Mouse (Mus musculus): Measurements from ENCODE around the gene Troap. TPM values are rescaled to one million over a fixed set of nuclear protein-coding genes. Genes with fewer than 3 reads are reported as not detected.

The Troap gene
- polyA plus RNA-seq, 1 experiment from 2014 or later, result 27.2 TPM

- ATAC-seq (ENCODE audit: low FRiP score), result no peak
- Histone ChIP-seq H3K36me3 (ENCODE audit: control insufficient read depth, insufficient read depth, low read length) (peaks cover 16% of the 10 kb centered on the region), H3K4me3 (ENCODE audit: low read depth, low read length) (no peak overlapping the region), H3K9me3 (ENCODE audit: control insufficient read depth, low read length) (no peaks in the 10 kb centered on the region), H3K9ac (ENCODE audit: low read length) (no peak overlapping the region), H3K4me2 (no peak overlapping the region), H3K27ac (ENCODE audit: low read depth, low read length) (no peak overlapping the region), H3K27me3 (ENCODE audit: control insufficient read depth, insufficient read depth, low read length) (peaks cover 26% of the 10 kb centered on the region), H3K4me1 (ENCODE audit: control insufficient read depth, insufficient read depth, low read length) (no peaks in the 10 kb centered on the region)
- WGBS, result 92% methylated on average over 12 of the region's 12 CpGs
- no peak for DNase-seq (ENCODE audit: low spot score, missing footprints)
Measured at GRCm38 (mm10) chr15:99082322-99082721, 7.9 kb downstream of the Troap start.

GRCm38 (mm10) chr15:99082840-99083239 is 8.5 kb downstream of the Troap start:
- Histone ChIP-seq H3K4me2 (no peak overlapping the region), H3K4me3 (ENCODE audit: low read depth, low read length) (no peak overlapping the region), H3K9ac (ENCODE audit: low read length) (no peak overlapping the region), H3K27ac (ENCODE audit: low read depth, low read length) (no peak overlapping the region), H3K27me3 (ENCODE audit: control insufficient read depth, insufficient read depth, low read length) (peaks cover 31% of the 10 kb centered on the region), H3K36me3 (ENCODE audit: control insufficient read depth, insufficient read depth, low read length) (peaks cover 16% of the 10 kb centered on the region), H3K9me3 (ENCODE audit: control insufficient read depth, low read length) (no peaks in the 10 kb centered on the region), H3K4me1 (ENCODE audit: control insufficient read depth, insufficient read depth, low read length) (no peaks in the 10 kb centered on the region)
- 89% methylated on average over 16 of the region's 16 CpGs for WGBS
- no peak for ATAC-seq (ENCODE audit: low FRiP score)
- no peak for DNase-seq (ENCODE audit: low spot score, missing footprints)

GRCm38 (mm10) chr15:99083258-99083657 is 8.9 kb downstream of the Troap start:
- no peak overlapping the region for H3K4me2 ChIP-seq
- no peak overlapping the region for H3K27ac ChIP-seq (ENCODE audit: low read depth, low read length)
- no peak overlapping the region for H3K4me3 ChIP-seq (ENCODE audit: low read depth, low read length)
- 70% methylated on average over 9 of the region's 9 CpGs for WGBS
- H3K36me3 ChIP-seq (ENCODE audit: control insufficient read depth, insufficient read depth, low read length), result peaks cover 12% of the 10 kb centered on the region
- H3K9ac ChIP-seq (ENCODE audit: low read length), result no peak overlapping the region
- peak; percentile 93 for DNase-seq (ENCODE audit: low spot score, missing footprints)
- no peaks in the 10 kb centered on the region for H3K9me3 ChIP-seq (ENCODE audit: control insufficient read depth, low read length)
- peaks cover 36% of the 10 kb centered on the region for H3K27me3 ChIP-seq (ENCODE audit: control insufficient read depth, insufficient read depth, low read length)
- no peaks in the 10 kb centered on the region for H3K4me1 ChIP-seq (ENCODE audit: control insufficient read depth, insufficient read depth, low read length)
- ATAC-seq (ENCODE audit: low FRiP score), result no peak

- H3K4me2 ChIP-seq, result no peak overlapping the region
- no peak overlapping the region for H3K27ac ChIP-seq (ENCODE audit: low read depth, low read length)
- no peak for ATAC-seq (ENCODE audit: low FRiP score)
- H3K4me1 ChIP-seq (ENCODE audit: control insufficient read depth, insufficient read depth, low read length), result peaks cover 4% of the 10 kb centered on the region; the same call in 1 of the 2 replicates
- DNase-seq (ENCODE audit: low spot score, missing footprints), result no peak
- no peak overlapping the region for H3K4me3 ChIP-seq (ENCODE audit: low read depth, low read length)
- H3K27me3 ChIP-seq (ENCODE audit: control insufficient read depth, insufficient read depth, low read length), result peaks cover 43% of the 10 kb centered on the region
- 5% methylated on average over 11 of the region's 11 CpGs for WGBS
- peaks cover 8% of the 10 kb centered on the region for H3K36me3 ChIP-seq (ENCODE audit: control insufficient read depth, insufficient read depth, low read length)
- H3K9ac ChIP-seq (ENCODE audit: low read length), result no peak overlapping the region
- no peaks in the 10 kb centered on the region for H3K9me3 ChIP-seq (ENCODE audit: control insufficient read depth, low read length)
Measured at GRCm38 (mm10) chr15:99083867-99084557, 9.6 kb downstream of the Troap start.

GRCm38 (mm10) chr15:99084618-99085017 is 10.2 kb downstream of the Troap start:
- peaks cover 8% of the 10 kb centered on the region for H3K36me3 ChIP-seq (ENCODE audit: control insufficient read depth, insufficient read depth, low read length)
- WGBS, result 7% methylated on average over 19 of the region's 19 CpGs
- no peak overlapping the region for H3K4me3 ChIP-seq (ENCODE audit: low read depth, low read length)
- H3K4me1 ChIP-seq (ENCODE audit: control insufficient read depth, insufficient read depth, low read length), result peaks cover 4% of the 10 kb centered on the region; the same call in 1 of the 2 replicates
- peaks cover 49% of the 10 kb centered on the region for H3K27me3 ChIP-seq (ENCODE audit: control insufficient read depth, insufficient read depth, low read length)
- DNase-seq (ENCODE audit: low spot score, missing footprints), result peak; percentile 88
- ATAC-seq (ENCODE audit: low FRiP score), result no peak
- H3K27ac ChIP-seq (ENCODE audit: low read depth, low read length), result no peak overlapping the region
- H3K9ac ChIP-seq (ENCODE audit: low read length), result no peak overlapping the region
- H3K9me3 ChIP-seq (ENCODE audit: control insufficient read depth, low read length), result no peaks in the 10 kb centered on the region
- H3K4me2 ChIP-seq, result no peak overlapping the region

- H3K9me3 ChIP-seq (ENCODE audit: control insufficient read depth, low read length), result no peaks in the 10 kb centered on the region
- peak; percentile 83 for DNase-seq (ENCODE audit: low spot score, missing footprints)
- peaks cover 60% of the 10 kb centered on the region for H3K27me3 ChIP-seq (ENCODE audit: control insufficient read depth, insufficient read depth, low read length)
- no peak overlapping the region for H3K4me2 ChIP-seq
- peaks cover 8% of the 10 kb centered on the region for H3K36me3 ChIP-seq (ENCODE audit: control insufficient read depth, insufficient read depth, low read length)
- no peak overlapping the region for H3K4me3 ChIP-seq (ENCODE audit: low read depth, low read length)
- 55% methylated on average over 4 of the region's 4 CpGs for WGBS
- H3K9ac ChIP-seq (ENCODE audit: low read length), result no peak overlapping the region
- ATAC-seq (ENCODE audit: low FRiP score), result no peak
- H3K4me1 ChIP-seq (ENCODE audit: control insufficient read depth, insufficient read depth, low read length), result peaks cover 8% of the 10 kb centered on the region; the same call in 1 of the 2 replicates
- no peak overlapping the region for H3K27ac ChIP-seq (ENCODE audit: low read depth, low read length)
Measured at GRCm38 (mm10) chr15:99085997-99086396, 11.6 kb downstream of the Troap start.

- DNase-seq (ENCODE audit: low spot score, missing footprints) (peak; percentile 92), ATAC-seq (ENCODE audit: low FRiP score) (0 out of 2 replicates have a peak, but pooled peaks have one; percentile 14)
- Histone ChIP-seq H3K27ac (ENCODE audit: low read depth, low read length) (no peak within 1 kb of the TSS), H3K4me1 (ENCODE audit: control insufficient read depth, insufficient read depth, low read length) (peaks cover 8% of the 10 kb centered on the region; the same call in 1 of the 2 replicates), H3K9me3 (ENCODE audit: control insufficient read depth, low read length) (no peaks in the 10 kb centered on the region), H3K36me3 (ENCODE audit: control insufficient read depth, insufficient read depth, low read length) (peaks cover 3% of the 10 kb centered on the region; the same call in 1 of the 2 replicates), H3K4me3 (ENCODE audit: low read depth, low read length) (peak within 1 kb of the TSS; percentile 26), H3K9ac (ENCODE audit: low read length) (peak within 1 kb of the TSS; percentile 40; the same call in 1 of the 2 replicates), H3K27me3 (ENCODE audit: control insufficient read depth, insufficient read depth, low read length) (peaks cover 72% of the 10 kb centered on the region), H3K4me2 (peak within 1 kb of the TSS; percentile 36)
- WGBS, result 6% methylated on average over 60 of the region's 60 CpGs
Measured at GRCm38 (mm10) chr15:99087253-99088075, 13.1 kb downstream of the Troap start, which contains the start of gene C1ql4. Gene C1ql4, minus strand, starts transcription at chr15:99087817.

- Histone ChIP-seq H3K27me3 (ENCODE audit: control insufficient read depth, insufficient read depth, low read length) (peaks cover 78% of the 10 kb centered on the region), H3K9ac (ENCODE audit: low read length) (peak overlapping the region; percentile 40; the same call in 1 of the 2 replicates), H3K4me2 (peak overlapping the region; percentile 36), H3K27ac (ENCODE audit: low read depth, low read length) (no peak overlapping the region), H3K9me3 (ENCODE audit: control insufficient read depth, low read length) (no peaks in the 10 kb centered on the region), H3K4me1 (ENCODE audit: control insufficient read depth, insufficient read depth, low read length) (peaks cover 14% of the 10 kb centered on the region), H3K4me3 (ENCODE audit: low read depth, low read length) (peak overlapping the region; percentile 26), H3K36me3 (ENCODE audit: control insufficient read depth, insufficient read depth, low read length) (no peaks in the 10 kb centered on the region)
- ATAC-seq (ENCODE audit: low FRiP score) (peak; percentile 63), DNase-seq (ENCODE audit: low spot score, missing footprints) (peak; percentile 100)
- WGBS, result under 1% methylated on average over 27 of the region's 27 CpGs
Measured at GRCm38 (mm10) chr15:99088292-99088691, 13.9 kb downstream of the Troap start.

- Histone ChIP-seq H3K36me3 (ENCODE audit: control insufficient read depth, insufficient read depth, low read length) (no peaks in the 10 kb centered on the region), H3K4me2 (no peak overlapping the region), H3K27ac (ENCODE audit: low read depth, low read length) (no peak overlapping the region), H3K4me3 (ENCODE audit: low read depth, low read length) (no peak overlapping the region), H3K9me3 (ENCODE audit: control insufficient read depth, low read length) (no peaks in the 10 kb centered on the region), H3K27me3 (ENCODE audit: control insufficient read depth, insufficient read depth, low read length) (peaks cover 76% of the 10 kb centered on the region), H3K9ac (ENCODE audit: low read length) (no peak overlapping the region), H3K4me1 (ENCODE audit: control insufficient read depth, insufficient read depth, low read length) (peaks cover 20% of the 10 kb centered on the region)
- DNase-seq (ENCODE audit: low spot score, missing footprints) (peak; percentile 91), ATAC-seq (ENCODE audit: low FRiP score) (no peak)
- 4% methylated on average over 14 of the region's 14 CpGs for WGBS
Measured at GRCm38 (mm10) chr15:99089069-99089468, 14.7 kb downstream of the Troap start.
